Mouse (Mus musculus) small intestine, adult 2 months (tissue): ENCODE measurements at regions not wholly inside any gene's neighbourhood (a gene's known extent, or its start where the extent isn't known, plus 50 kb on each side); places are given as distances from the start of the nearest gene placed in this dataset.

Source experiments
- H3K27ac ChIP-seq: fragments of 200-500 bp; 2 replicates; pipeline ENCODE4 v1.5.1; 2012; ENCODE audit warnings: low read depth, low read length, control low read depth, inconsistent platforms; ENCODE audit not compliant: insufficient read depth
- H3K27me3 ChIP-seq: fragments of 200-500 bp; 2 replicates; pipeline ENCODE4 v1.6.1; 2012; ENCODE audit warnings: mild to moderate bottlenecking, moderate library complexity, low read length, inconsistent platforms; ENCODE audit not compliant: control insufficient read depth, insufficient read depth
- H3K36me3 ChIP-seq: fragments of 200-500 bp; 2 replicates; pipeline ENCODE4 v1.6.1; 2012; ENCODE audit warnings: mild to moderate bottlenecking, low read length, control low read depth, inconsistent platforms; ENCODE audit not compliant: control insufficient read depth, insufficient read depth
- H3K4me1 ChIP-seq: fragments of 200-500 bp; 2 replicates; pipeline ENCODE4 v1.6.1; 2012; ENCODE audit warnings: low read length, inconsistent platforms, mixed read lengths; ENCODE audit not compliant: control insufficient read depth, insufficient read depth, insufficient read length
- H3K4me3 ChIP-seq: fragments of 200-500 bp; 2 replicates; pipeline ENCODE4 v1.5.1; 2012; ENCODE audit warnings: low read depth, mild to moderate bottlenecking, control low read depth, inconsistent platforms, low read length, moderate library complexity
- CTCF ChIP-seq: fragments of 200-500 bp; IDR thresholded peaks from 2 replicates; pipeline ENCODE4 v1.5.1; 2012; ENCODE audit warnings: low read depth, mild to moderate bottlenecking, control low read depth, inconsistent platforms, low read length, moderate library complexity, mixed read lengths; ENCODE audit not compliant: insufficient replicate concordance, insufficient read length; ENCODE audit errors: extremely low read depth
- POLR2A ChIP-seq: fragments of 200-500 bp; IDR thresholded peaks from 2 replicates; pipeline ENCODE4 v1.6.1; 2012; ENCODE audit warnings: low read depth, mild to moderate bottlenecking, control low read depth, inconsistent platforms, low read length, moderate library complexity
- WGBS: fragments of 180-500 bp; shearing (Covaris S2); methylation state at CpG from one replicate; pipeline ENCODE4 v1.1.7; 2018; 5-methylcytosine and 5-hydroxymethylcytosine counted together

- no peaks in the 10 kb centered on the region for H3K27me3 ChIP-seq
- WGBS = 90% methylated on average over 4 of the region's 4 CpGs
- H3K27ac ChIP-seq = no peak overlapping the region
- no peak overlapping the region for H3K4me3 ChIP-seq
- peaks cover 11% of the 10 kb centered on the region; the same call in 1 of the 2 replicates for H3K4me1 ChIP-seq
- no peak for TF ChIP-seq CTCF
- TF ChIP-seq POLR2A = no peak
- no peaks in the 10 kb centered on the region for H3K36me3 ChIP-seq
Observed at GRCm38 (mm10) chr11:31783506-31784063, 88.4 kb upstream of the Cpeb4 start.

GRCm38 (mm10) chr11:31784332-31784901, 87.6 kb upstream of the Cpeb4 start:
- Histone ChIP-seq H3K4me3 (no peak overlapping the region), H3K27me3 (no peaks in the 10 kb centered on the region), H3K36me3 (no peaks in the 10 kb centered on the region), H3K4me1 (peaks cover 4% of the 10 kb centered on the region; the same call in 1 of the 2 replicates), H3K27ac (no peak overlapping the region)
- TF ChIP-seq POLR2A = no peak
- no peak for TF ChIP-seq CTCF
- 95% methylated on average over 6 of the region's 6 CpGs for WGBS

- 37% methylated on average over 7 of the region's 7 CpGs for WGBS
- Histone ChIP-seq H3K4me3 (no peak overlapping the region), H3K36me3 (no peaks in the 10 kb centered on the region), H3K4me1 (peaks cover 4% of the 10 kb centered on the region; the same call in 1 of the 2 replicates), H3K27me3 (no peaks in the 10 kb centered on the region), H3K27ac (no peak overlapping the region)
- TF ChIP-seq CTCF (no peak), POLR2A (no peak)
Observed at GRCm38 (mm10) chr11:31785160-31785559, 86.9 kb upstream of the Cpeb4 start.

- no peaks in the 10 kb centered on the region for H3K4me1 ChIP-seq
- H3K27me3 ChIP-seq = no peaks in the 10 kb centered on the region
- no peak overlapping the region for H3K27ac ChIP-seq
- no peak for TF ChIP-seq CTCF
- no peak for TF ChIP-seq POLR2A
- WGBS = 79% methylated on average over 2 of the region's 2 CpGs
- no peaks in the 10 kb centered on the region for H3K36me3 ChIP-seq
- no peak overlapping the region for H3K4me3 ChIP-seq
Observed at GRCm38 (mm10) chr11:31787376-31787775, 84.6 kb upstream of the Cpeb4 start.

- WGBS = 43% methylated on average over 2 of the region's 2 CpGs
- Histone ChIP-seq H3K27ac (no peak overlapping the region), H3K27me3 (no peaks in the 10 kb centered on the region), H3K4me1 (no peaks in the 10 kb centered on the region), H3K36me3 (no peaks in the 10 kb centered on the region), H3K4me3 (no peak overlapping the region)
- TF ChIP-seq POLR2A (no peak), CTCF (no peak)
Observed at GRCm38 (mm10) chr11:31787917-31788703, 83.9 kb upstream of the Cpeb4 start.

- WGBS = 65% methylated on average over 3 of the region's 3 CpGs
- Histone ChIP-seq H3K36me3 (no peaks in the 10 kb centered on the region), H3K4me3 (no peak overlapping the region), H3K27me3 (no peaks in the 10 kb centered on the region), H3K27ac (no peak overlapping the region), H3K4me1 (peaks cover under 1% of the 10 kb centered on the region; the same call in 1 of the 2 replicates)
- TF ChIP-seq CTCF (no peak), POLR2A (no peak)
Observed at GRCm38 (mm10) chr11:31789967-31790366, 82.0 kb upstream of the Cpeb4 start.

GRCm38 (mm10) chr11:31791264-31791663, 80.7 kb upstream of the Cpeb4 start:
- no peak for TF ChIP-seq POLR2A
- no peak for TF ChIP-seq CTCF
- H3K4me1 ChIP-seq = peaks cover 1% of the 10 kb centered on the region; the same call in 1 of the 2 replicates
- H3K27me3 ChIP-seq = no peaks in the 10 kb centered on the region

More at GRCm38 (mm10) chr11:31791264-31791663, 80.7 kb upstream of the Cpeb4 start:
- H3K36me3 ChIP-seq = no peaks in the 10 kb centered on the region
- no peak overlapping the region for H3K4me3 ChIP-seq
- no peak overlapping the region for H3K27ac ChIP-seq
- WGBS = 71% methylated on average over 2 of the region's 2 CpGs
